Mouse (Mus musculus): ENCODE results near the gene Rep15. TPM values are rescaled to one million over a fixed set of nuclear protein-coding genes. Genes with fewer than 3 reads are reported as not detected.

Gene Rep15
- polyA plus RNA-seq, 1 experiment from 2014 or later = 1.6 TPM

DNA sequence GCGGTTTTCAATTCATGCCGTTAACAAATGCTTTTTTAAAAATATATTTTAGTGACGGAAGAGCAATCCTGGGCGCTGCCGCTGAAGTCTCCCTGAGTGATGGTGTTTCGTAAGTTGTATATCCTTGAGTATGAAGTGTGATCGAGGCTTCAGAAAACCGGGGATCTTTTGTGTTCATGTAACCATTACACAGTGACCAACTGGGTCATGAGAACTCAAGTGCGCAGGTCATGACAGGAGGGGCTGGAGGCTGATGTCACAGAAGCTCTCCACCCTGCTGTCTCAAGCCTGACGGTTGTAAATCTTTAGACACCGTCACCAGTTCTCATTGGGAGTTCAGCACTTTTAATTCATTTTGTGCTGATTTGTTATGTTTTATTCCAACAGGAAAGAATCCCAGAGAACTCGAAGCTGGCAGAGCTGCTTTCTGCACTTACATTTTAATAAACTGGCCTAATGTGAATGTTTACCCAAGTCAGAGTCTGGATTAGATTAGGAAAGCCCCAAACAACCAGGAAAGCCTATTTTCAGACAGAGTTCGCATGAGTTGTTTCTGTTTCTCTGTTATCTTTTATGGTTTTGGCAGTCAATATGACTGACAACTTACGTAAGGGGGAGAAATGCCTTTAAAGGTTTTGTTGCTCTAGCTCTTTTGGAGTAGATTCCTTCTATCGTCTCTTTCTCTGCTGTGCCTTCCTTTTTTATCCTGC lies 21.4 kb upstream of the Rep15 start:
- H3K9me3 ChIP-seq (replicated peaks) = no peaks in the 10 kb centered on the region
- no peaks in the 10 kb centered on the region for H3K27me3 ChIP-seq
- H3K4me1 ChIP-seq = 0 out of 2 replicates have a peak, but pooled peaks cover 4% of the 10 kb centered on the region
- ATAC-seq (ENCODE audit: insufficient number of reproducible peaks, low FRiP score, low TSS enrichment, low read depth) = no peak
- H3K9ac ChIP-seq = no peak overlapping the region
- 70% methylated on average over 15 of the region's 15 CpGs for WGBS
- H3K36me3 ChIP-seq = peaks cover 29% of the 10 kb centered on the region
- H3K4me3 ChIP-seq (replicated peaks) = no peak overlapping the region
- H3K4me2 ChIP-seq (replicated peaks) = no peak overlapping the region
- H3K27ac ChIP-seq (replicated peaks) = peak overlapping the region; percentile 58

DNA sequence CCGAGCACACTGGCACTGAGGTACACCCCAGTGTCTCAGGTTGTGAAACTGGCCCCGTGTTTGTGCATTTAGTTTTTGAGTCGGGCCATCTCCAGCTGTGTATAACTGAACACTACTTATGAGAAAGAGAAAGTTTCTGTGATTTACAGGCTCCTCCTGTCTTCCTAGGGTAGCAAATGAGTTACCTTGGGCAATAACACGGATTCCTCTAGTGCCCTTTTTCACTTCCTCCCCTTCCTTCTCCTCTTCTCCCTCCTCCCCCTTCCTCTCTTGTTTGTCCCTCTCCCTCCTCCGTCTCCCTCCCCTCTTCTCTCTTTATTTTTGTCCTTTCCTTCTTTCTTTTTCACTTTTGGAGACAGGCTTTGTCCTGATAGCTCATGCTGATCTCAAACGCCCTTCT lies 20.8 kb upstream of the Rep15 start:
- H3K4me1 ChIP-seq = 0 out of 2 replicates have a peak, but pooled peaks cover 4% of the 10 kb centered on the region
- no peaks in the 10 kb centered on the region for H3K27me3 ChIP-seq
- H3K4me2 ChIP-seq (replicated peaks) = no peak overlapping the region
- ATAC-seq (ENCODE audit: insufficient number of reproducible peaks, low FRiP score, low TSS enrichment, low read depth) = no peak
- H3K9ac ChIP-seq = no peak overlapping the region
- H3K27ac ChIP-seq (replicated peaks) = peak overlapping the region; percentile 58
- no peak overlapping the region for H3K4me3 ChIP-seq (replicated peaks)
- peaks cover 31% of the 10 kb centered on the region for H3K36me3 ChIP-seq
- 57% methylated on average over 6 of the region's 6 CpGs for WGBS
- H3K9me3 ChIP-seq (replicated peaks) = no peaks in the 10 kb centered on the region

DNA sequence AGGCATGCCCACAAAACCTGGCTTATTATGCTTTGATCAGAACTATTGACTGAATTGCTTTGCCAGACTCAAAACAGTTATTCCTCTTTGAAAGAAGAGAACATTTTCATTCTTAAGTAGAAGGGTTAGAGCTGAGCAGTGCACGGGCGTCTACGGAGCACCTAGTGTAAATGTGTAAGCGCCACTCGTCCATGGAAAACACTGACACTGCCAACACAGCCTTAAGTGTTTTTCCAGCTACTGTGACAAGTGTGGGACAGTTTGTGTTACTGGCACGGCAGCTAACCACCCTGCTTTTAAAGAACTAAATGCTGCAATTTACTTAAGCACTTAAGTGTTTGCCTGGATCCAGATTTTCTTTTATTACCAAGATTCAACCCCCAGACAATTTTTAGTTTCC lies 20.4 kb upstream of the Rep15 start:
- ATAC-seq (ENCODE audit: insufficient number of reproducible peaks, low FRiP score, low TSS enrichment, low read depth) = no peak
- Histone ChIP-seq H3K4me3 (replicated peaks) (no peak overlapping the region), H3K27ac (replicated peaks) (peak overlapping the region; percentile 58), H3K4me1 (0 out of 2 replicates have a peak, but pooled peaks cover 4% of the 10 kb centered on the region), H3K9me3 (replicated peaks) (no peaks in the 10 kb centered on the region), H3K36me3 (peaks cover 31% of the 10 kb centered on the region), H3K27me3 (no peaks in the 10 kb centered on the region), H3K4me2 (replicated peaks) (no peak overlapping the region), H3K9ac (no peak overlapping the region)
- 55% methylated on average over 6 of the region's 6 CpGs for WGBS

DNA sequence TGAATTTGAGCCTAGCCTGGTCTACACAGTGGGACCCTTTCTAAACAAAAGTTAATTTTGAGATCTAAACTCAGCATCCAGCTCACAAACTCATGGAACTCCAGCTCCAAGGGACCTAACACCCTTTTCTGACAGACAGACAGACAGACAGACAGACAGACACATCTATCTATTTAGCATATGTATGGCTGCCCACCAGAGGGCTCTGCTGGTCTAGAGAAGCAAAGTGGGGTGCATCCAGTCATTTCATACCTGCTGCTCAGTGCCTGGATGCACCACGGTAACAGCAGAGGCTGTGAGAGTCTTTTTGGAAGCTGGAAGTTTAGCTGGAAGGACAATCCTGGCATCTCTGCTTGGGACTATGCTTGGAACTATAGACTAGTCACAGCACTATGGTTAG lies 18.8 kb upstream of the Rep15 start:
- WGBS = 88% methylated on average over 1 of the region's 1 CpGs
- no peak overlapping the region for H3K4me2 ChIP-seq (replicated peaks)
- no peaks in the 10 kb centered on the region for H3K27me3 ChIP-seq
- peaks cover 26% of the 10 kb centered on the region; the same call in 1 of the 2 replicates for H3K36me3 ChIP-seq
- H3K4me1 ChIP-seq = 0 out of 2 replicates have a peak, but pooled peaks cover 4% of the 10 kb centered on the region
- H3K4me3 ChIP-seq (replicated peaks) = no peak overlapping the region
- no peak overlapping the region for H3K27ac ChIP-seq (replicated peaks)
- no peak overlapping the region for H3K9ac ChIP-seq
- H3K9me3 ChIP-seq (replicated peaks) = no peaks in the 10 kb centered on the region
- ATAC-seq (ENCODE audit: insufficient number of reproducible peaks, low FRiP score, low TSS enrichment, low read depth) = no peak

DNA sequence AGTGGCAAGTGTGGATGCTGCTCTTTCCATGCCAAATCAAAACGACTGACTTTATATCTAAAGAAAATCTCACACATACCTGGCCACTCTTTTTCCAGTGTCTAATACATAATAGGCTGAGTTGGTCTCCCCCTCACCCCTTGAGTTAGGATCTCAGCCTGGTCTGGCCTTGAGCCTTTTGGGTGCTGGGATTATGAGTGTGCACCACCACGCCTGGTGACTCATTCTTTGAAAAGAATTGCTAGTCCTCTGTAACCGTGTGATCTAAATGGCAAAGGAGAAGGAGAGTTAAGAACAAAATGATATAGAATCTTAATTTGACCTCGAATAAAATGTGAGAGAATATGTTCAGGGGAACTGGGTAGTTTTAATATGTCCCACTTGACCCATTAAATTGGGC lies 14.5 kb upstream of the Rep15 start:
- H3K27me3 ChIP-seq = no peaks in the 10 kb centered on the region
- H3K36me3 ChIP-seq = peaks cover 37% of the 10 kb centered on the region
- 82% methylated on average over 4 of the region's 4 CpGs for WGBS
- no peaks in the 10 kb centered on the region for H3K4me1 ChIP-seq
- H3K9ac ChIP-seq = no peak overlapping the region
- no peak overlapping the region for H3K4me3 ChIP-seq (replicated peaks)
- no peak for ATAC-seq (ENCODE audit: insufficient number of reproducible peaks, low FRiP score, low TSS enrichment, low read depth)
- no peak overlapping the region for H3K27ac ChIP-seq (replicated peaks)
- no peaks in the 10 kb centered on the region for H3K9me3 ChIP-seq (replicated peaks)
- no peak overlapping the region for H3K4me2 ChIP-seq (replicated peaks)

DNA sequence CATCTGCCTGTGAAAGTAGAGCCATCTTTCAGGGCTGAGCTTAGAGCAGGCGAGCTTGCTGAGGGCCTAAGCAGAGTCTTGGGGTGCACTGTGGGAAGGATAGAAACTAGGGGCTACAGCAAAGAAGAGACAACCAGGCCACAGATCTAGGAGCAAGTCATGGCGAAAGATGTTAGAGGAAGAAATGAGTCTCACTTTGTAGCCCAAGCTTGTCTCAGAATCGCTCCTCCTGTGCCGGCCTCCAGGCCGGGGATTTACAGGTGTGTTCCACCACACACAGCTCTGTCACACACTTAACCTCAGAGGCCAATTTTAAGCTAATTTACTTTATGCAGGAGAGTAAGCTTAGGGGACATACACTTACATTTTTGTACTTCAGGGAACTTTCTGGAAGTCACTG lies 14.0 kb upstream of the Rep15 start:
- peaks cover 41% of the 10 kb centered on the region for H3K36me3 ChIP-seq
- WGBS = 90% methylated on average over 5 of the region's 5 CpGs

DNA sequence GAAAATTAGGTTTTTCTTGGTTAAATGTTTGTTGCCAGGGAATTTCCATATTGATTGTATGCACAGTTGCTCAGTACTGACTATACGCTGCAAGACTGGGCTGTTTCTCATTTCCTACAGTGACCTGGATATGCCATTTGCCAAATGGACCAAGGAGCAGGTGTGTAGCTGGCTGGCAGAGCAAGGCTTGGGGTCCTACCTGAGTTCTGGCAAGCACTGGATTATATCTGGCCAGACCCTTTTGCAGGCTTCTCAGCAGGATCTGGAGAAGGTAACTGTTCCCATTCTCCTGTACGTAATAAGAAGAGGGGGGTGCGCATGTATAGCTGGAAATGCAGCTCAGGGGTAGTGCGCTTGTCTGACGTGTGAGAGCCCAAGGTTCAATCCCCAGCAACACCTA lies 11.2 kb upstream of the Rep15 start:
- H3K9ac ChIP-seq = no peak overlapping the region
- H3K4me3 ChIP-seq (replicated peaks) = no peak overlapping the region
- 93% methylated on average over 5 of the region's 5 CpGs for WGBS
- H3K27ac ChIP-seq (replicated peaks) = no peak overlapping the region
- no peaks in the 10 kb centered on the region for H3K4me1 ChIP-seq
- peaks cover 44% of the 10 kb centered on the region for H3K36me3 ChIP-seq
- ATAC-seq (ENCODE audit: insufficient number of reproducible peaks, low FRiP score, low TSS enrichment, low read depth) = no peak
- no peaks in the 10 kb centered on the region for H3K9me3 ChIP-seq (replicated peaks)
- H3K4me2 ChIP-seq (replicated peaks) = no peak overlapping the region
- no peaks in the 10 kb centered on the region for H3K27me3 ChIP-seq

More for the DNA sequence above, 14.0 kb upstream of the Rep15 start:
- H3K9me3 ChIP-seq (replicated peaks) = no peaks in the 10 kb centered on the region
- no peaks in the 10 kb centered on the region for H3K27me3 ChIP-seq
- no peak overlapping the region for H3K4me2 ChIP-seq (replicated peaks)
- no peak overlapping the region for H3K4me3 ChIP-seq (replicated peaks)
- H3K4me1 ChIP-seq = no peaks in the 10 kb centered on the region
- ATAC-seq (ENCODE audit: insufficient number of reproducible peaks, low FRiP score, low TSS enrichment, low read depth) = no peak
- no peak overlapping the region for H3K9ac ChIP-seq
- H3K27ac ChIP-seq (replicated peaks) = no peak overlapping the region

DNA sequence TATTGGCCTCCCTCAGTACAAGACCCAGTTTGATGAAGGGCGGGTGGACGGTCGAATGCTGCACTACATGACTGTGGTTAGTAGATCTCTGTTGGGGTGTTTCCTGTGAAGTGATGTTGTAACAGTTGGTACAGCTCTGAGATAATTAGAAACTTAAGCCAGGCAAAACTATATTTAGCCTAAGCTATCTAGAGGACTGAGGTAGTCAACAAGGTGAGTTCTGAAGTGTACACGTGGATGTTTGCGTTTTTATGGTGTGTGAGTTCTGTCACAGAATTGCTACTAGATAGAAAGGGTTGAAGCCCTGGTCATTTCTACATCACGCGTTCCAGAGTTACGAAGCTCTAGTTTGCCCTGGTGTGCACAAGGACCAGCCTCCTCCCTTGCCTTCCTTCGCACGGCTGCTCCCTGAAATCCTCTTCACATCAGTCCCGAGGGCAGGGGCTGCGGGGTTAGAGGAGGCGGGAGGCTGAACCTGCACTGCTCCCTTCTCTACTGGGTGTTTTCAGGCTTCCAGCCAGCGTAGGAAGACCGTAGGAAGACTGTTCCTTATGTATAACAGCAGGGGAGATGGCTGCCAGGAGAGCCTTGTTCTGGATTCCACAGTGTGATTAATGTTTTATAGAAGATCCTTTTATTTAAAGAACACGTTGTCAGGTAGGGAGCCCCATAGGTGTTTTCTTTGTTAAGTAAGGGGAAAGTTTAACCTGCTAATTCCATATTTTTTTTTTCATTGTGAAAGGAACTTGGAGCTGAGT lies 9.8 kb upstream of the Rep15 start:
- Histone ChIP-seq H3K4me1 (no peaks in the 10 kb centered on the region), H3K9ac (no peak overlapping the region), H3K27me3 (no peaks in the 10 kb centered on the region), H3K4me3 (replicated peaks) (no peak overlapping the region), H3K4me2 (replicated peaks) (no peak overlapping the region), H3K36me3 (peaks cover 48% of the 10 kb centered on the region), H3K9me3 (replicated peaks) (no peaks in the 10 kb centered on the region), H3K27ac (replicated peaks) (no peak overlapping the region)
- ATAC-seq (ENCODE audit: insufficient number of reproducible peaks, low FRiP score, low TSS enrichment, low read depth) = no peak
- WGBS = 87% methylated on average over 16 of the region's 16 CpGs

DNA sequence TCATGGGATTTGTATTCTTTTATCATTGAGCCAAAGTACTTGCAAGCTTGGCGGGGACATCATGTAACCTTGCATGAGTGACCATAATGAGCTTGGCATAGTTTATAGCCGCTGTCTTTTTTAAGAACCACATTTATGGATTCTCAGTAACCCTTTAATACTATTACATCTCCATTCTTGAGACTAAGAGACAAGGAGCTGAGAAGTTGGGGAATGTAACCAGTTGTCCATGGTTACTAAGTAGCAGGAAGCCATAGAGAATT lies 9.3 kb upstream of the Rep15 start:
- Histone ChIP-seq H3K27me3 (no peaks in the 10 kb centered on the region), H3K4me2 (replicated peaks) (no peak overlapping the region), H3K9ac (no peak overlapping the region), H3K4me1 (no peaks in the 10 kb centered on the region), H3K36me3 (peaks cover 50% of the 10 kb centered on the region), H3K4me3 (replicated peaks) (no peak overlapping the region), H3K9me3 (replicated peaks) (no peaks in the 10 kb centered on the region), H3K27ac (replicated peaks) (no peak overlapping the region)
- 88% methylated on average over 2 of the region's 2 CpGs for WGBS
- ATAC-seq (ENCODE audit: insufficient number of reproducible peaks, low FRiP score, low TSS enrichment, low read depth) = no peak

DNA sequence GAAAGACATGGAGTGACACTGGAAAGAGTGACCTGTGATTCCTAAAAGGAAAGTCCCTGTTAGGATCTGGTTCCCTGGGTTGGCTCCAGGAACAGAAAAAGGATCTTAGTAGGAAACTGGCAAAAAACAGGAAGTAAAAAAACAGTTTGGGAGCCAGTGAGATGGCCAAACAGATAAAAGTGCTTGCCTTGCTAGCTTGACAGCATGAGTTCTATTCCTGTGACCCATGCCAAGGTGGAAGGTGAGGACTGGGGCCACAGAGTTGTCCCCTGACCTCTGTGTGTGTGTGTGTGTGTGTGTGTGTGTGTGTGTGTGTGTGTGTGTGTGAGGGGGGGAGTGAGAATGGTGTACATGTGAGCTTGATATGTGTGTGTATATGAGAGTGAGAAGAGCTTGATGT lies 8.8 kb upstream of the Rep15 start:
- Histone ChIP-seq H3K27me3 (no peaks in the 10 kb centered on the region), H3K4me3 (replicated peaks) (no peak overlapping the region), H3K9ac (no peak overlapping the region), H3K4me2 (replicated peaks) (no peak overlapping the region), H3K4me1 (no peaks in the 10 kb centered on the region), H3K9me3 (replicated peaks) (no peaks in the 10 kb centered on the region), H3K27ac (replicated peaks) (no peak overlapping the region), H3K36me3 (peaks cover 52% of the 10 kb centered on the region)
- no peak for ATAC-seq (ENCODE audit: insufficient number of reproducible peaks, low FRiP score, low TSS enrichment, low read depth)

DNA sequence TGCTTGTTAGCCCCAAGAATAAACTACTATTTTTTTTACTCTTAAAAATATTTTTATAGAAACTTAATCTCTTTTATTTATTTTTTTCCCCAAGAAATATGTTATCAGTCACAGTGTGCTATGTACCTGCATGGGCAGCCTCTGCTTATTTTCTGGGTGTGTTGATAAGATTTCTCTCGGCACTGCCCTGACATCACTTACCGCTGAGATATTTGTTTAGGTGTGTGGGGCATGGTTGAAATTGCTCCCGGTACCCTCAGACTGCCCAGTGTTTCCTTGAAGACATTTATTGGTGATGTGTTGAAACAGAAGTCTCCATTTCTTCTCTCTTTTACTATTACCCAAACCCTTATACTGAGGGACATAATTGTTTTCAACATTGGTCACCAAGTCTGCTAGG lies 7.6 kb upstream of the Rep15 start:
- no peak overlapping the region for H3K4me2 ChIP-seq (replicated peaks)
- H3K27ac ChIP-seq (replicated peaks) = no peak overlapping the region
- no peak overlapping the region for H3K9ac ChIP-seq
- no peak for ATAC-seq (ENCODE audit: insufficient number of reproducible peaks, low FRiP score, low TSS enrichment, low read depth)
- H3K27me3 ChIP-seq = no peaks in the 10 kb centered on the region
- H3K36me3 ChIP-seq = peaks cover 61% of the 10 kb centered on the region
- H3K9me3 ChIP-seq (replicated peaks) = no peaks in the 10 kb centered on the region
- WGBS = 91% methylated on average over 3 of the region's 3 CpGs
- H3K4me3 ChIP-seq (replicated peaks) = no peak overlapping the region
- no peaks in the 10 kb centered on the region for H3K4me1 ChIP-seq

DNA sequence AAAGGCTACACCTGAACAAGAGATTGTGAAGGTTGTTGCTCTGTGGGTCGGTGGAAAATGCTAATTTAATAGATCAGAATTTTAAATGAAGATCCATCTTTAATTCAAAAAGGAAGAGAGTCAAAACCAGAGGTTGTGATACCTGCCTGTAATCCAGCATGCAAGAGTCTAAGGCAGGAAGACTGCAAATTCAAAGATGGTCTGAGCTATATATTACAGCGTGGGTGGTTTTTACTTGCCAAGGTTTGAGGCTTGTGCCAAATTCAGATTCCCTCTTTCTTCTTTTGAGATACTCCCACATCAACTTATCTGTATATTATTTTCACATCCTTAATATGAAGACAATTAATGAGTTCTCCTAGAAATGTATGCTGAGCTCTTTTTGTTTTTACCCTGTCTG lies 4.0 kb upstream of the Rep15 start:
- peaks cover 62% of the 10 kb centered on the region for H3K36me3 ChIP-seq

More for the DNA sequence above, 4.0 kb upstream of the Rep15 start:
- Histone ChIP-seq H3K27me3 (no peaks in the 10 kb centered on the region), H3K4me3 (replicated peaks) (no peak overlapping the region), H3K27ac (replicated peaks) (no peak overlapping the region), H3K9me3 (replicated peaks) (no peaks in the 10 kb centered on the region), H3K4me1 (no peaks in the 10 kb centered on the region), H3K9ac (no peak overlapping the region), H3K4me2 (replicated peaks) (no peak overlapping the region)
- no peak for ATAC-seq (ENCODE audit: insufficient number of reproducible peaks, low FRiP score, low TSS enrichment, low read depth)
- 92% methylated on average over 2 of the region's 2 CpGs for WGBS
